Mouse (Mus musculus) hindbrain, postnatal 0 days (tissue): ENCODE results near the gene Fam206a. TPM values are rescaled to one million over a fixed set of nuclear protein-coding genes. Genes with fewer than 3 reads are reported as not detected.

ENCODE experiments used
- ATAC-seq: fragments of 200-750 bp; cut with Nextera tagmentation; 2 replicates; pipeline ENCODE4 v1.8.0; 2017; ENCODE audit warnings: mild to moderate bottlenecking, moderate TSS enrichment, moderate library complexity
- DNase-seq: peaks from one replicate; pipeline ENCODE4 v3.0.0-alpha.2; 2015; ENCODE audit warnings: low spot score
- H3K27ac ChIP-seq: fragments of 300-500 bp; sonication (generic); 2 replicates; pipeline ENCODE4 v1.5.1; 2014; ENCODE audit warnings: mild to moderate bottlenecking
- H3K27me3 ChIP-seq: fragments of 300-500 bp; sonication (generic); 2 replicates; pipeline ENCODE4 v1.6.1; 2014; ENCODE audit warnings: low read length, mixed read lengths; ENCODE audit not compliant: insufficient read depth
- H3K36me3 ChIP-seq: fragments of 300-500 bp; sonication (generic); 2 replicates; pipeline ENCODE4 v1.6.1; 2014; ENCODE audit warnings: low read length, mixed read lengths; ENCODE audit not compliant: insufficient read depth
- H3K4me1 ChIP-seq: fragments of 300-500 bp; sonication (generic); 2 replicates; pipeline ENCODE4 v1.6.1; 2014; ENCODE audit warnings: antibody characterized with exemption, low read length, mixed read lengths; ENCODE audit not compliant: insufficient read depth
- H3K4me2 ChIP-seq: fragments of 300-500 bp; sonication (generic); 2 replicates; pipeline ENCODE4 v1.6.1; 2014; ENCODE audit warnings: low read depth, mild to moderate bottlenecking, low read length, moderate library complexity, mixed read lengths
- H3K4me3 ChIP-seq: fragments of 300-500 bp; sonication (generic); 2 replicates; pipeline ENCODE4 v1.5.1; 2014; ENCODE audit warnings: low read length
- H3K9ac ChIP-seq: fragments of 300-500 bp; sonication (generic); replicated peaks from 2 replicates; pipeline ENCODE4 v1.6.1; 2014; ENCODE audit warnings: mild to moderate bottlenecking, low read length, moderate library complexity, mixed read lengths
- H3K9me3 ChIP-seq: fragments of 300-500 bp; sonication (generic); 2 replicates; pipeline ENCODE4 v1.6.1; 2016; ENCODE audit warnings: low read length, mixed read lengths
- CTCF ChIP-seq: IDR thresholded peaks from 2 replicates; pipeline ENCODE4 v1.5.1; 2016; ENCODE audit warnings: antibody characterized with exemption, control low read depth, low read depth
- WGBS: fragments of 180-500 bp; shearing (Covaris S2); extraction: QIAGEN DNeasy Blood & Tissue Kit; methylation state at CpG from one replicate; pipeline ENCODE4 v1.1.7; 2014; 5-methylcytosine and 5-hydroxymethylcytosine counted together
- polyA plus RNA-seq: library from polyadenylated mRNA; unstranded; fragments of >200 nt; fragmentation: Nextera tagmentation; extraction: Ambion mirVana; gene quantifications from 2 replicates; pipeline ENCODE4 v1.2.1, GENCODE M21; 2015
- total RNA-seq: library from RNA; depleted of rRNA; stranded (reverse); fragments of >200 nt; gene quantifications from 2 replicates; pipeline ENCODE4 v1.2.3, GENCODE M21; 2014

Gene Fam206a
- total and polyA plus RNA-seq, 2 experiments from 2014 or later: 9.4 to 9.6 TPM

DNA sequence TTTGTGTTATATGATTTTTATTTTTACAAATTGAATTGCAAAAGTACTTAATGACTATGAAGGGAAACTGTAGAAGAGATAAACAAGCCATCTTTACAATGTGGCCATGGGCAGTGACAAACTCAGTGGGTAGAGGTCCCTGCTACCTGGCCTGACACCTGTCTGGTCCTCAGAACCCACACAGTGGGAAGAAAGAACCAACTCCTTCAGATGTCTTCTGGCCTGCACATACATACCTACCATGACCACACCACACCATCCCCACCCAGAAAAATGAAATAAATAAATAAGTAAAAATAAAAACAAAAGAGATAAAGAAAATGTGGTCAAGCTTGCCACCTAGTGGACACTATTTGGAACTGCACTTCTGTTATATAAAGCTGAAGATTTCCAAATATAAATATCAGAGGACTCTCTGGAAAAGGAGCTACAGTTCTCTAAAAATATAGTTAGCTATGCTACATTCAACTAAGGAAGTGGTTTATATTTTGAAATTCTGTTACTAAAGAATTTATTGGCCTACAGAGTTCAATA lies 17.9 kb downstream of the Fam206a start:
- Histone ChIP-seq H3K9ac (no peak overlapping the region), H3K27me3 (no peaks in the 10 kb centered on the region), H3K4me1 (no peaks in the 10 kb centered on the region), H3K4me3 (no peak overlapping the region), H3K27ac (no peak overlapping the region), H3K9me3 (no peaks in the 10 kb centered on the region), H3K36me3 (peaks cover 6% of the 10 kb centered on the region; the same call in 1 of the 2 replicates), H3K4me2 (no peak overlapping the region)
- peak; percentile 74 for TF ChIP-seq CTCF
- ATAC-seq (peak; percentile 62; the same call in 1 of the 2 replicates), DNase-seq (peak; percentile 49)

DNA sequence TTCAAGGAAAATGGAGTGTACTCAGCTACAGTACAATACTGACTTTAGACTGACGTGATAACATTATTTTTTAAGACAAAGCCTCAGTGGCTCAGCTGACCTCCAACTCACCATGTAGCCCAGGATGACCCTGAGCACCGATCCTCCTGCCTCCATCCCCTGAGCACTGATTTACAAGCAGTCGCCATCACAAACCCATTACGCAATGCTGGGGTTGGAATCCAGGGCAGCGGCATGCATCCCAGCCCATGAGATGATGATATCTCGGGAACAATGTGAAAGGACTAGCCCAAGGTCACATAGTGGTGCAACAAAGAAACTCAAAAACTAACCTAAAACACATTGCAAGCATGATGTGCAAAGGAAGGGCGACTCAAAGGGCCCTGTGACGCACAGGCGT lies 22.1 kb downstream of the Fam206a start:
- no peak overlapping the region for H3K4me3 ChIP-seq
- no peak for ATAC-seq
- no peak overlapping the region for H3K27ac ChIP-seq
- H3K36me3 ChIP-seq: peaks cover 21% of the 10 kb centered on the region; the same call in 1 of the 2 replicates
- DNase-seq: no peak
- H3K4me2 ChIP-seq: no peak overlapping the region
- TF ChIP-seq CTCF: no peak
- H3K9me3 ChIP-seq: no peaks in the 10 kb centered on the region
- no peaks in the 10 kb centered on the region for H3K27me3 ChIP-seq
- no peak overlapping the region for H3K9ac ChIP-seq
- H3K4me1 ChIP-seq: no peaks in the 10 kb centered on the region
- 89% methylated on average over 9 of the region's 9 CpGs for WGBS

DNA sequence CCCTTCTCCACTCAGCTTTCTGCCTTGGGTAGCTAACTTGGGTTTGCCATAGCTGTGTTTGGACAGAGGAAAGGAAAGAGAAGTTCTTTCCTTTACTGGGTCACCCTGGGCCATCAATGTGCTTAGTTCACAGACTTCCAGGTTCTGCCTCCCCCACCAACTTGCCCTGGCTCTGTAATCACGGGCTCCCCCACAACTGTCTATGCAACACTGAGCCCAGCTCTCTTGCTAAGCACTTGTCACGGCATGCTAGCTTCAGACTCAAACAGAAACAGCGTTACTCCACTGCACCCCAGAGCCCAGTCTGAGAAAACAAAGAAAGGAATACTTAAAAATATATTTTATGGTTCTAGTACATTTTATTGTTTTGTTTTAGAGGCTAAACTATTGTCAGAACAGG lies 26.8 kb downstream of the Fam206a start:
- 72% methylated on average over 3 of the region's 3 CpGs for WGBS

DNA sequence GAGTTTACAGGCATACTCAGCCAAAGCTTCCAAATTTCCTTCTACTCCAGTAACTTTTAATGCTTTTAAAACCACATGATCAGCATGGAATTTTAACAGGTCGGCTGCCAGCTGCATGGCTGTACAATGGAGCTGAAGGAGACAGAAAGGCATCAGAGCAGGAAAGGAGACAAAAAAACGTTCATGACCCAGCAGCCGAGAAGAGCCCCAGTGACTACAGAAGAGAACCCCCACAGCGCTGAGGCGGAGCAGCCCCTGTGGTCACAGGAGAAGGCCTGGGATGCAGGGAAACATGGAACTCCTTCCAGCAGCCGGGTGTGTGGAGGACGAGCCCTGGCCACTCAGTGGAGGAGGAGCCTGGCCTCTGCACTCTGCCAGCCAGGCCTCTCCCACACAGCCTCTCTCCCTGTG lies 27.4 kb downstream of the Fam206a start:
- Histone ChIP-seq H3K4me3 (no peak overlapping the region), H3K9ac (no peak overlapping the region), H3K4me1 (no peaks in the 10 kb centered on the region), H3K27me3 (no peaks in the 10 kb centered on the region), H3K4me2 (no peak overlapping the region), H3K36me3 (peaks cover 39% of the 10 kb centered on the region; the same call in 1 of the 2 replicates), H3K27ac (peak overlapping the region; percentile 41; the same call in 1 of the 2 replicates), H3K9me3 (no peaks in the 10 kb centered on the region)
- ATAC-seq: peak; percentile 69; the same call in 1 of the 2 replicates
- no peak for TF ChIP-seq CTCF
- DNase-seq: peak; percentile 15
- WGBS: 31% methylated on average over 7 of the region's 7 CpGs

More for the DNA sequence above, 26.8 kb downstream of the Fam206a start:
- Histone ChIP-seq H3K9me3 (no peaks in the 10 kb centered on the region), H3K4me2 (no peak overlapping the region), H3K27me3 (no peaks in the 10 kb centered on the region), H3K36me3 (peaks cover 36% of the 10 kb centered on the region; the same call in 1 of the 2 replicates), H3K27ac (no peak overlapping the region), H3K4me3 (no peak overlapping the region), H3K4me1 (no peaks in the 10 kb centered on the region), H3K9ac (no peak overlapping the region)
- ATAC-seq: no peak
- DNase-seq: no peak
- no peak for TF ChIP-seq CTCF

DNA sequence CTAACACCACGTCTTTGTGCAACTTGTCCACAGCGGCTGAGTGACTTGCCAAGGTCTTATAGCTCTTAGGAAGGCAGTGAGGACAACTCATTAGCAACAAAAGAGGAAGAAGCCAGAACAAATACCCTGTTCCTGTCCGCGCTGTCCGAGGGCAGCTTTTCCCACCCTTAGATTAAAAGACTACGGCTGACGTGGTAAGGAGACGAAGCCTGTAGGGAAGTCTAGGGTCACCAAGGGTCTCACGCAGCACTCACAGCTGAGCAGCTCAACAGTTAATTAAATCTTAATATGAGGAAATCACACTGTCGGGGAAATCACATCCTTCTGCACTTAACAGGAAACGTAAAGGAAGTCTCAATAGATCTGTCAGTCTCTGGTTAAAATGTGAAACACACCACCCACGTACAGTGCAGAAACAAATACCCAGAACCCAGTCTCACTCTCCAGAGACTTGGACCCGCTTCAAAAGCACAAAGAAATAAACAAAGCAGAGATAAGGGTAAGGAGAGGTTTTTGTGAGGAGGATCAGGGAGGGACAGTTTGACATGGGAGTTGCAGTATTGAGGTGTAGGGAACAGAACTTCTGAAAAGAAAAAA lies 29.0 kb downstream of the Fam206a start:
- WGBS: 52% methylated on average over 13 of the region's 13 CpGs
- Histone ChIP-seq H3K4me2 (no peak overlapping the region), H3K4me3 (no peak overlapping the region), H3K4me1 (no peaks in the 10 kb centered on the region), H3K27me3 (no peaks in the 10 kb centered on the region), H3K9ac (no peak overlapping the region), H3K36me3 (peaks cover 40% of the 10 kb centered on the region), H3K9me3 (no peaks in the 10 kb centered on the region), H3K27ac (no peak overlapping the region)
- no peak for DNase-seq
- ATAC-seq: no peak
- TF ChIP-seq CTCF: no peak

DNA sequence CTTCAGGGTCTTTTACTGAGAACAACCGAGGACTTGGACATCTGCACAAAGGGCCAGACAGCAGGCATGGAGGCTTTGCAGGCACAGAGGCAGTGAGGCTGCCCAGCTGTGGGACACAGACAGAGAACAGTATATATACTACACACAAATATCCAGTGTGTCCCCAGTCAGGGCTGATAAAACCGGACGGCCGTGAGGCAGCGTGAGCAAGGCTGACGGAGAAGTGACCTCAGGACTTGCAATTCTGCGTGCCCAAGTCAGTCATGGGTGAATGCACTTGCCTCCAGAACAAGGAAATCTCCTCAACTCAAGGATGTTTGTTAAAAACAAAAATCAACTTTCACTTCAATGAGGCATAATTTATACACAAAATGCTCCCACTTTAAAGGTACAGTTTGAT lies 29.9 kb downstream of the Fam206a start:
- 82% methylated on average over 7 of the region's 7 CpGs for WGBS
- no peak for DNase-seq

DNA sequence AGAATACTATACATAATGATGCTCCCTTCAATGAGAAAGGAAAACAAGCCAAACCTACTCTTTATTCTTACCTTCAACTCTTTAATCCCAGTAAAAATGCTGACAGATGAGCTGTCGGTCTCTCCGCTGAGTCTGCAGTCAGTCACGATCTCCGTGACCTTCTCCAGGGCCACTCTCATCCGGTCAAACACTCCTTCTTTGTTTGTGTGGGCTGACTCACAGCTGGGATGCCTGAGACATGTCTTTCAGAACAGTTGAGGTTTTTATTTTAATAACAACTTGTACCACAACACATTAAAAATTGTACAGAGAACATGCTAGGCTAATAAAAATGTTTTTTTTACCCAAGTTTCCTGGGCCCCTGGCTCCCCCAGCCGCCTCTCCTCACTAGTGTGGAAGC lies 35.5 kb downstream of the Fam206a start:
- no peak for TF ChIP-seq CTCF
- peaks cover 55% of the 10 kb centered on the region for H3K36me3 ChIP-seq
- DNase-seq: no peak
- no peak overlapping the region for H3K4me3 ChIP-seq
- H3K4me2 ChIP-seq: no peak overlapping the region
- WGBS: 78% methylated on average over 6 of the region's 6 CpGs
- no peak overlapping the region for H3K9ac ChIP-seq
- H3K9me3 ChIP-seq: no peaks in the 10 kb centered on the region
- H3K27me3 ChIP-seq: no peaks in the 10 kb centered on the region
- ATAC-seq: no peak
- no peaks in the 10 kb centered on the region for H3K4me1 ChIP-seq
- H3K27ac ChIP-seq: no peak overlapping the region

More for the DNA sequence above, 29.9 kb downstream of the Fam206a start:
- Histone ChIP-seq H3K27me3 (no peaks in the 10 kb centered on the region), H3K36me3 (peaks cover 34% of the 10 kb centered on the region), H3K9ac (no peak overlapping the region), H3K4me2 (no peak overlapping the region), H3K4me1 (no peaks in the 10 kb centered on the region), H3K27ac (no peak overlapping the region), H3K9me3 (no peaks in the 10 kb centered on the region), H3K4me3 (no peak overlapping the region)
- ATAC-seq: no peak
- no peak for TF ChIP-seq CTCF
